Mouse (Mus musculus): ENCODE results near the gene Tm4sf5.

- TF ChIP-seq CHD2 (IDR thresholded peaks at IDR 0.05; ENCODE audit: low read depth, low read length) (no peak), HCFC1 (IDR thresholded peaks at IDR 0.05; ENCODE audit: borderline replicate concordance, insufficient read depth, low read length) (no peak), ZC3H11A (IDR thresholded peaks at IDR 0.05; ENCODE audit: borderline replicate concordance, low read depth, low read length) (no peak), ZNF384 (IDR thresholded peaks at IDR 0.05; ENCODE audit: low read depth, low read length) (no peak)
Measured at GRCm38 (mm10) chr11:70506385-70506784, 1.3 kb downstream of the Tm4sf5 start.

Measured in ES-E14 (cell line).